Mouse (Mus musculus) spleen, embryonic (tissue): ENCODE data around the gene Gpr68.

Source experiments
- CTCF ChIA-PET: fragments of 350-600 bp; sonication (Branson Sonifier 250); formaldehyde crosslinking; loops from one replicate; lab custom pipeline; 2022; lab: Charles Lee

The Gpr68 gene

DNA sequence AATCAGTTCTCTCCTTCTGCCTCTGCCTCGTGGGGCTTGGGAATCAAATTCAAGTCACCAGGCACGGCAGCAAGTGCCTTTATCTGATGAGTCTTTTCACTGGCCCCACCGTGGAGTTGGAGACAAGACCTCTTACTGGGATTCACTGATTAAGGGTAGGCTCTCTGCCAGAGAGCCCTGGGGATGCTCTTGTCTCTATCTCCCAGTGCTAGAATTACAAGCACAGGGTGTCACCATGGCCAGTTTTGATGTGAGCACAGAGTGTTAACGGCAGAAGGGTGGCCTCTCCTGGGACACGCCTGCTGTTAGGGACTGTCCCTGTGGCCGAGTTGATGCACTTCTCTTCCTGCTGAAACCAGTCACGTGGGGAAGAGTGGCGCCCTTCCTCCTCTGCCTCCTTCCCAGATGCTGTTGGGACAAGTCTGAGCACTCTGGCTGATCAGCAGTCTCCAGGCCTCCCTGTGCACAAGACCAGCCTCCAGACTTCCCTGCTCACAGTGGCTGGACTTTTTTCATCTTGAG lies 68.9 kb downstream of the Gpr68 start:
- CTCF ChIA-PET, result interaction anchor here (0.5 kb wide), 1 partner anchor 235 kb away, joined by 8 read pairs; no protein-coding TSS in a partner anchor

- CTCF ChIA-PET, result interaction anchor here (0.9 kb wide), 1 partner anchor 89 kb away, joined by 3 read pairs; no protein-coding TSS in a partner anchor
These were observed 70.8 kb downstream of the Gpr68 start for GRCm38 (mm10) chr12:100837208-100837607.

DNA sequence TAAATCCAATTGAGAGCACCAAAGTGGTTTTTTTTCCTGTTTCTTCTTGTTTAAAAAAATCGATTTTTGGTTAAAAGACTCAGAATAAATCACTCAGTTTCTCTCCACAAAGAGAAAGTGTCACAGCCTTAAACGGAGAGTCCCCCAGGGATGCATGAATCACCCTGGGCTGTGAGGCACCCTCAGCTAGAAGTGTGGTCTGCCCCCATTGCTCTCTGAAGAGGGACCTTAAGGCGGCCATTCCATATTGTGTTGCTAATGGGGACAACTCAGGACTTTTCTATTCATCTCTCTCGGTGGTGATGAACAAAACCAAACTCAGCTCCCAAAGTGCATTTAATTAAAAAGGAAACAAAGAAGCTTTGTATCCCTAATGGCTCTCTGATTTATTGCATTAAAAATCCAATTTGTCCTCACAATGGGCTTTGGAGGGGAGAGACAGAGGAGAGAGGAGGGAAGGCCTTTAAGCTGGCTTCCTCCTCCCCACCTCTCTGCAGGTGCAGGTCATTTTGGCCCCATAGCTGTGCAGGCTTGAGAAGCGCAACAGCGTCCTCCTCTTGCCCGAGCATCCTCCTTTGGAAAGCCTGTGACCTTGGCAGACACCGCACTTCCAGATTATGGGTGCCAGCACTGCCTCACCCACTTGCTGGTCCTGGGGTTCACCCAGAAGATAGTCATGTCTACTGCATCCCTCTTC lies 76.2 kb downstream of the Gpr68 start:
- CTCF ChIA-PET, result no interaction called here

DNA sequence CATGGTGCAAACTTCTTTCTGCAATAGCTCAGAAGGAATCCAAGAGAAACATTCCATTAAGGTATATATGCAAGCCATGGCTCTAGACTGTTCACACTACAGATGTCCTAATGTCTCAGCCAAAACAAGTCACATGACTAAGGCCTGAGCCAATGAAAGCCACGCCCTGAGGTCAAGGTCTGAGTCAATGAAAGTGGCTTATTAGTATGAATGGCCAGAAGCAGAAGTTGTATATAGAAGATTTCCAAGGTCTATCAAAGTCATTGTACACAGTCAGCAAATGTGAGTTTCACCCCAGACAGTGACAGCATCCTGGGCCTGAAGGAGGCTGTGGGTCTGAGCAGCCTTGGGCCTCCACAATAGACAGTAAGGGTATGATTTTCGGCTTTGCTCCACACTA lies 77.0 kb downstream of the Gpr68 start:
- CTCF ChIA-PET, result no interaction called here
